Mouse (Mus musculus): ENCODE measurements around the gene Cep131.

Gene Cep131

DNA sequence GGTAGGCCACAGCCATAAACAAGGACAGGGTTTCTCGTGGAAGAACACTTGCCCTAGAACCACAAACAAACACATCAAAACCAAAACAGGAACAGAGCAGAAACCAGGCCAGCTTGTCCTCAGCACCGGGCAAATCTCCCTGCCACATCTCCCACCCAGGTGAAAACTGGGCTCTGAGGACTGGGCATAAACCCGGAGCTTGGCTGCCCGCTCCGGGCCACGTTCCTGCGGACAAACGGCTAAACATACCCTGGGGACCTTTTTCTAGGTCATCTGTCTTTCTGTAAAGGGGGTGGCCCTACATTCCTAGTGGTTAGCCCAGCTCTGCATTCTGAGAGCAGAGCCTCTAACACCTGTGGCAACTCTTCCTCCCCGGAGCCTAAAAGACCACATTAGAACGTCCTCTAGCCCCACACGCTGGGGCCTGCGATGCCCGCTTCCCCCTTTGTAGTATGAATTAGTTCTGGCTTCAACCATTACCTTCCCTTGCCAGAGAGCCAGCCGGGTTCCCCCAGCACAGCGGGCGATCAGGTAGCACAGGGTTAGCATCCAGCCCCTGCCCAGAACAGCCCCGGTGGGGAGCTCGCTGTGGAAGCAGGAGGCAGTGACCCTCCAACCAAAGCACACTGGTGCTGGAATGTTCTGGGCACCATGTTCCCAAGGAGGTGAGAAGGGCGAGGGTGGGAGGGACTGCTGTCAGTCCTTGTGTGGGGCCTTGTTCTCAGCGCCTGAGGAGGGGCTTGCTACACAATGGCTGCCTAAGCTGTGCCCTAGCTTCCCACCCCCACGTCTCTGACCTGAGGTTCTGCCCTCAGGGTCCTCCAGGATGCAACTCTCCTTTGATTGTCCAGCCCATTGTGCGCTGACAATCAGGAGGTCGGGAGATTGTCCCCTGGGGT, 66.8 kb downstream of the Cep131 start:
- peak; percentile 72 for DNase-seq

DNA sequence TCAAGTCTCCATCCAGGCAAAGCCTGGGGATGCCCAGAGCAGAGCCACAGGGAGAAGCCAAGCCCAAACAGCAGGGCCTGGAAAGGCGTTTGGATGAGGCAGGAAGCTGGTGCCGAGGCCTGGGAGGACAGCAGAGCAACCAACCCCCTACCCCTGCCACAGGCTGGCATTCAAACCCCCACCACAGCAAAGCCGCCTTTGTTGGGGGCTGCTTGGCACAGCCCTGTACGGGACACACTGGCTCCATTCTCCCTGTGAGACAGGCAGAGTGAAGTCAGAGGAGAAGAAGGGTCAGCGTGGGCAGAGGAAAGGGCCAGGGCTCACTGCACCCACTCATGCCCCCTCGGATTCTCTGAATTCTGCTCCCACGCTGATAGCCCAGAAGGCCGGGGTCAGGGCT, 69.6 kb downstream of the Cep131 start:
- no peak for DNase-seq

DNA sequence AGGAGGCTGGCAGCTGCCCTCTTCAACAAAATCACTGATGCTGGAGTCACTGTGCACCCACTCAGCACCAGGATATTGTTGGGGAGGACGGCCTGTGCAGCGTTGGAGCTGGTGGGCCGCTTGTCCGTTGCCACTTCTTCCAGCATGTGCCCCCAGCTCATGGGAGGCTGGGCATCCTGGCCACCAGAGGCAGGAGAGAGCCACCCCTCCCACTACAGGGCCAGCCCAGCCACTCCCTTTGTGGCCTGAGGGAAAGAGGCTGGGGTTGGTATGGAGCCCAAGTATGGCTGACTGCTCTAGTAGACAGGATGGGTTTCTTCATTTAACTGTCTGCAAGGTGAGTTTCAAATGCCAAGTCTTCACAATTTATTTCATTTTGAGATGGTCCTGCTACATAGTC, 71.9 kb downstream of the Cep131 start:
- no peak for DNase-seq

All from cerebellum, adult 9-11 months (tissue).